Mouse (Mus musculus): ENCODE results near the gene Slc2a12. TPM values are rescaled to one million over a fixed set of nuclear protein-coding genes. Genes with fewer than 3 reads are reported as not detected.

The Slc2a12 gene
- not detected for polyA plus RNA-seq (2017; shearing (Covaris generic))

DNA sequence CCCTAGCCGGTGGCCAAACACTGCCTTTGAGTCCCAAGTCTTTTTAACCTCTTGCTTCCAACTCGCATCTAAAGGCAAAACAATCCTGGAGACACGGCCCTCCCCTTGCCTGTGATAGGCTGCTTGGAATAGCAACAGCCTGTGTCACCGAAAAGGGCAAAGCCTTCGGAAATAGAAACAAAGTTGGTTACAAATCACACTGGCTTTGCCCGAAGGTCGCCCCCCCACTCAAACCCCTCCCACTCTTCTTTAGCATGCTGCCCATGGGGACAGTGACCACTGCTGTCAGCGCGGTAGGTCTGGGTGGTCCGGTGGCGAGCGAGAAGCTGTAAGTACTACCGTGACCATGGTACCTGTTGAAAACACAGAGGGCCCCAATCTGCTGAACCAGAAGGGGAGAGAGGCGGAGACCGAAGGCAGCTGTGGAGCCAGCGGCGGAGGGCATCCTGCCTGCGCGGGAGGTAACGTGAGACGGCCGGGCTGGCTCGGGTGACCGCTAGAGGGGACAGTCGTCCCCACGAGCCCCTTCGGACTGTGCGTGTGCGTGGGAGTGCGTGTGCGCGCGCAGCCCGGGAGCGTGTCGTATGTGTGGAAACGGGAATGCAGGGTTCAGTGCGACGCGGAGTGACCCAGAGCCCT is at the start of gene Slc2a12:
Gene Slc2a12, plus strand, starts transcription at position 159 of the 639 bp plus-strand sequence.

DNA sequence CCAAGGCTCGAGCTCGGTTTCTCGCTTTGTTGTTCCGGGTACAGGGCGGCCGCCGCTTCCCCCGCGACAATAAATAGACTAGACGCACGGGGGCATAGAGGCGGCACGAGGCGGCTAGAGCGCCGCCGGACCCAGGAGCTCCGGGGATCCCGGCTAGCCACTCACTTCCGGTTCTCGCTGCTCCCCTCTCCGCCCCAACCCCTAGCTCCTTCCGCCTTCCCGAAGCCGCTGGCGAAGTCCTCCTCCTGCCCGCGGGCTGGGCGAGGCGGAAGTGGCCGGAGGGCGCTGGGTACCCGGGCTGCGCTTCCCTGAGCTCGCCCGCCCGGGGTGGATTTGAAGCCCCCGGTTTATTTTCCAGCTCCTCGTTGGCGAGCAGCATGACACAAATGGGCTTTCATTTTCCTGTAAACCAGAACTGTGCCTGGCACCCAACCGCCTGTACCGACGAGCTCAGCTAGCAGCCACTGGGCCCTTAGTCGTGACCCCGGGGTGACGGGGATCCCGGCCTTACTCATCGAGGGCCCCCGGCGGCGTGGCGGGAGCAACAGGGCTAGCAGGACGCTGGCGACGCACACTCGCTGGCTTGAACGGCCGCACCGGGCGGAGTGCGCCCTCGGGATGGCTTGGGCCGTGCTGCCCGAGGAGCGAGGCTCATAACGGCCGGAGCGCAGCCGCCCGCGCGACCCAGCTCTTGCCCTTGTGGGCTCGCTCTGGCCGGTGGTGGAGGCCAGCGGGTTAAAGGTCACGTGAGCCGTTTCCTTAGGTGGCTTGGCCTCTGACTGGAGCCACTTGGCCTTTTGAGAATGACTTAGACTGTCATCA is 86.7 kb downstream of the Slc2a12 start, which contains the start of gene Tbpl1:
Gene Tbpl1, minus strand, starts transcription at position 667 of the 822 bp plus-strand sequence.

Other genes starting within 250 kb of the Slc2a12 start
- 72.1 TPM for gene Tbpl1, start 86.9 kb downstream of the Slc2a12 start, polyA plus RNA-seq (2017; shearing (Covaris generic))
- 0.33 TPM for gene Tcf21, start 175.2 kb downstream of the Slc2a12 start, polyA plus RNA-seq (2017; shearing (Covaris generic))

Data from activated CD4-positive, CD25-positive, alpha-beta regulatory T cell, adult 9 weeks (primary cell).